Mouse (Mus musculus) monocyte, adult 5-6 weeks (primary cell): ENCODE results near the gene Ipo13. TPM values are rescaled to one million over a fixed set of nuclear protein-coding genes. Genes with fewer than 3 reads are reported as not detected.

ENCODE experiments used
- ATAC-seq: fragments of 153-309, 156-312 bp; replicated peaks from 2 replicates; pipeline ENCODE4 v1.8.0; 2017; ENCODE audit warnings: mild to moderate bottlenecking; ENCODE audit not compliant: low TSS enrichment, insufficient number of reproducible peaks, severe bottlenecking, poor library complexity, low FRiP score
- total RNA-seq: library from RNA; stranded (forward); fragments of 200-1000, 200-491, 200-594 nt; gene quantifications from 3 replicates; pipeline ENCODE4 v1.2.3, GENCODE M21; 2017

Ipo13 gene
- total RNA-seq: 4.4 to 15.6 TPM (median 7.5 TPM) in 3 replicates

- peak; percentile 87 for ATAC-seq
Observed at GRCm38 (mm10) chr4:117914591-117915442, at the start of gene Ipo13. Gene Ipo13, minus strand, starts transcription at chr4:117914999.

GRCm38 (mm10) chr4:117957492-117957891 lies 42.7 kb upstream of the Ipo13 start:
- ATAC-seq: no peak

GRCm38 (mm10) chr4:117947493-117947892 lies 32.7 kb upstream of the Ipo13 start:
- ATAC-seq: no peak

- ATAC-seq: no peak
Observed at GRCm38 (mm10) chr4:117946639-117947305, 32.0 kb upstream of the Ipo13 start.

GRCm38 (mm10) chr4:117943317-117943716 lies 28.5 kb upstream of the Ipo13 start:
- no peak for ATAC-seq

- no peak for ATAC-seq
Observed at GRCm38 (mm10) chr4:117936964-117937363, 22.2 kb upstream of the Ipo13 start.

GRCm38 (mm10) chr4:117934081-117934480 lies 19.3 kb upstream of the Ipo13 start:
- ATAC-seq: no peak

- no peak for ATAC-seq
Observed at GRCm38 (mm10) chr4:117933248-117933647, 18.4 kb upstream of the Ipo13 start.

- ATAC-seq: no peak
Observed at GRCm38 (mm10) chr4:117929391-117929881, 14.6 kb upstream of the Ipo13 start, which contains the start of gene Artn. Gene Artn, minus strand, starts transcription at chr4:117929763.

GRCm38 (mm10) chr4:117928699-117929241 lies 14.0 kb upstream of the Ipo13 start:
- ATAC-seq: no peak

GRCm38 (mm10) chr4:117928234-117928633 lies 13.4 kb upstream of the Ipo13 start:
- no peak for ATAC-seq

- ATAC-seq: no peak
Observed at GRCm38 (mm10) chr4:117926545-117927482, 12.0 kb upstream of the Ipo13 start.

- no peak for ATAC-seq
Observed at GRCm38 (mm10) chr4:117924916-117925315, 10.1 kb upstream of the Ipo13 start.

GRCm38 (mm10) chr4:117923450-117923849 lies 8.7 kb upstream of the Ipo13 start:
- ATAC-seq: no peak

GRCm38 (mm10) chr4:117921358-117921757 lies 6.6 kb upstream of the Ipo13 start:
- ATAC-seq: no peak

- ATAC-seq: no peak
Observed at GRCm38 (mm10) chr4:117918762-117919161, 4.0 kb upstream of the Ipo13 start.

GRCm38 (mm10) chr4:117918261-117918660 lies 3.5 kb upstream of the Ipo13 start:
- ATAC-seq: no peak

GRCm38 (mm10) chr4:117917847-117918246 lies 3.0 kb upstream of the Ipo13 start:
- ATAC-seq: no peak
